Mouse (Mus musculus): ENCODE measurements around the gene Phf13.
"Not testable (repeated sequence)": the region's sequence is repeated elsewhere in the genome, so short reads cannot be mapped to it uniquely, and the experiment has no call there.

Gene Phf13

GRCm38 (mm10) chr4:151996173-151996950 is at the start of gene Phf13:
TSS of gene Phf13 (minus strand) at chr4:151996258.
- peak; percentile 98 to 99 for DNase-seq (ENCODE audit: low spot score in 2 of 2)

- DNase-seq (ENCODE audit: low spot score in 2 of 2): no peak
Observed at GRCm38 (mm10) chr4:152044609-152045008, 48.6 kb upstream of the Phf13 start.

GRCm38 (mm10) chr4:152043171-152043570 is 47.1 kb upstream of the Phf13 start:
- DNase-seq (ENCODE audit: low spot score in 2 of 2): no peak

- no peak for DNase-seq (ENCODE audit: low spot score in 2 of 2)
Observed at GRCm38 (mm10) chr4:152041924-152042641, 46.0 kb upstream of the Phf13 start.

DNA sequence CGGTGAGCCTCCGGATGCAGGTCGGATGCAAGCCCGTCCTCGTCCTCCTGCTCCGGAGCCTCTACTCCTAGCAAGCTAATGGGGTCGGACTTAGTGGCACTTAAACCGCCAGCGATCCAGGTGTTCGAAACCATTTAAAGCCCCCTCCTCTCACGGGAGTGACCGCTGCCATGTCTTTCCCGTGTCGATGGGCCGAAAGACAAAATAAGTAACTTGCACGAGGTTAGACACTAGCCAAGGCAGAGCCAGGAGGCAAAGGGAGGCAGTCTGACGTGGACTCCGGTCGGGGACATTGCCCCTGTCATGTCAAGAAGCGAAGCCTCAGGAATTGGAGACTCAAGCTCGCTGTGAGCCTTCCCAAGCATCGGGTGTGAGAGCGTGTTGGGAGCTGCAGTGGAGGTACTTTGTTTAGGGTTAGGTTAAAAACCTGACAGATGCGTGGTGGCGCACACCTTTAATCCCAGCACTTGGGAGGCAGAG is 43.8 kb upstream of the Phf13 start:
- DNase-seq (ENCODE audit: low spot score in 2 of 2): no peak

DNA sequence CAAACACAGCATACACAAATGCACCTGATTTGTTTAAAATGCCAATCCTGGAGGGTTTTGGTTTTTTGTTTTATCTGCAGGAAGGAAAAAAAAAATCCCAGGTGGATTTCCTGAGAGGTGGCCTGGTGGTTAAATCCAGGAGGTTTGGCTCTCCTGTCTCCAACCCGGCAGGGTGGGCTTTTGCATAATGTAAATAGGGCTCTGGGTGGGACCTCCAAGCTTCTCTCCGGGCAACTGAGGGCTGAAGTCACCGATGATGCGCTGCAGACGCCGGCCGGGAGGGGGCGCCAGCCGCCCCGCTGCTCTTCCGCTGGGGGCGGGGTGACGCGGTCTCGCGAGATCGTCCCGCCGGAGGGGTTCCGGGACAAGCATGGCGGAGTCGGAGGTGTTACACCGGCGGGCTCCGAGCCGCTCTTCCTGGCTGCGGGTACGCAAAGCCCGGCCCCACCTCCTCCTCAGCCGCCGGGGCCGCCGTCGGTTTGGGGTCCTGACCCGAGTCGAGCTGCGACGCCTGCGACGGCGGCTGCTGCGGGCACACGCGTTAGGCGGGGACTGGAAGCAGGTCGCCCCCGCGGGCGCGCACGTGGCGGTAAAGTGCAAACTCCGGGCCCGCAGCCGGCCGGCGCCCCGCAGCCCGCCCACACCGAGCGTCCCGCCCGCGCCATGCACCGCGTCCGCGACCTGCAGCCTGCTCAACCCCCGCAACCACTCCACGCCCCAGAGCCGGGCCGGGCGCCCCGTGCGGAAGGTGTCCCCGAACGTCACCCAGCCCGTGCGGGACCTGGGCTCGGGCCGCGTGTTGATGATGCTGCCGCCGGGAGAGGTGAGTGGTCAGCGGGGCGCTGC is 43.1 kb upstream of the Phf13 start, which contains the start of gene Nol9:
Gene Nol9, plus strand, starts transcription at position 337 of the 846 bp plus-strand sequence.
- peak; percentile 89 to 94 for DNase-seq (ENCODE audit: low spot score in 2 of 2)

- DNase-seq (ENCODE audit: low spot score in 2 of 2): no peak
Observed at GRCm38 (mm10) chr4:152038225-152038984, 42.3 kb upstream of the Phf13 start, which contains the start of gene Tas1r1. TSS of gene Tas1r1 (minus strand) at chr4:152038568.

DNA sequence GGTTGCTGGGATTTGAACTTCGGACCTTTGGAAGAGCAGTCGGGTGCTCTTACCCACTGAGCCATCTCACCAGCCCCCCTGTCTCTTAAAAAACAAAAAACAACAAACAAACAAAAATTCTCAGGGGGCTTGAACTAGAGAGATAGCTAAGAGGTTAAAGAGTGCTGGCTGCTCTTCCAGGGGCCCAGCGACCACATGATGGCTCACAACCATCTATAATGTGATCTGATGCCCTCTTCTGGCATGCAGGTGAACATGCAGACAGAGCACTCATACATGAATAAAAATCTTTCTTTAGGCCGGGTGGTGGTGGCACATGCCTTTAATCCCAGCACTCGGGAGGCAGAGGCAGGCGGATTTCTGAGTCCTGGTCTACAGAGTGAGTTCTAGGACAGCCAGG is 40.4 kb upstream of the Phf13 start:
- not testable (repeated sequence) for DNase-seq (ENCODE audit: low spot score in 2 of 2)

- DNase-seq (ENCODE audit: low spot score in 2 of 2): no peak
Observed at GRCm38 (mm10) chr4:152032922-152033321, 36.9 kb upstream of the Phf13 start.

GRCm38 (mm10) chr4:152029997-152030396 is 33.9 kb upstream of the Phf13 start:
- DNase-seq (ENCODE audit: low spot score in 2 of 2): no peak

GRCm38 (mm10) chr4:152029087-152029486 is 33.0 kb upstream of the Phf13 start:
- DNase-seq (ENCODE audit: low spot score in 2 of 2): no peak

DNA sequence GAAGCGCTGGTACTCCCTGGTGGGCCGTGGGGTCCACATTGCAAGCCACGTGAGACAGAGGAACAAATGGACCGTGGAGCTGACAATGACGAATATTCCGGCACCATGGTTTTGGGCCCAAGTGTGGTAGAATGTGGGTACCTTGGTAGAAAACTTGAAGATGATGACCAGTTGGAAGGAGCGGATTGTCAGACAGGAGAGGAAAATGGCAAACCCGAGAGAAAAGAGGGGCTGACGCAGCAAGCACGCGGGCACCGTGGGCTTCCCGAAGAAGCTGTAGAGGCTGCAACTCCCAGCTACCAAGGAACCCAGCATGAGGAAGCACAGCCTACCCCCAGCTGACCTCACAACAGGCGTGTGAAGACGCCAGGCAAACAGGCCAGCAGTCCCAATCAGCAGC is 32.4 kb upstream of the Phf13 start:
- no peak for DNase-seq (ENCODE audit: low spot score in 2 of 2)

DNA sequence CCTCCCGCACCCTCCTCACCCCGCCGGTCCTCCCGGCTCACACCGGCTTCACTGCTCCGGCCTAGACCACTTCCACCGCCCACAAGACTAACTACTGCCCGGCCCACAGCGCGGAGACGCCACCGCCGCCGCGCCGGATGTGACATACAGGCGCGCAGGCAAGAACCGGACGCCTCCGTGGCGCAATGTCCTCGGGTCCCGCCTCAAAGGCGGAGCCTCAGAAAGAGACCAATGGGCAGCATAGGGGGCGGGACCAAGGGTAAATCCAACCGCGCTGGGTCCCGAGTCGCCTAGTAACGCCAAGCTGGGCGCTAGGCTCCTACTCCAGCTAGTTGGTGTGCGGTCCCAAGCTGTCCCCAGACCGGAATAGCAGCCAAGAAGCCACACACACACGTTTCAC is 31.5 kb upstream of the Phf13 start, which contains the start of gene Zbtb48:
Gene Zbtb48, minus strand, starts transcription at position 148 of the 400 bp plus-strand sequence.
- DNase-seq (ENCODE audit: low spot score in 2 of 2): peak; percentile 92 to 94

- DNase-seq (ENCODE audit: low spot score in 2 of 2): peak in 1 of 2 experiments; percentile 62
Observed at GRCm38 (mm10) chr4:152026751-152027508, 30.9 kb upstream of the Phf13 start.

GRCm38 (mm10) chr4:152024525-152024924 is 28.5 kb upstream of the Phf13 start:
- no peak for DNase-seq (ENCODE audit: low spot score in 2 of 2)

- no peak for DNase-seq (ENCODE audit: low spot score in 2 of 2)
Observed at GRCm38 (mm10) chr4:152022506-152022905, 26.4 kb upstream of the Phf13 start.

DNA sequence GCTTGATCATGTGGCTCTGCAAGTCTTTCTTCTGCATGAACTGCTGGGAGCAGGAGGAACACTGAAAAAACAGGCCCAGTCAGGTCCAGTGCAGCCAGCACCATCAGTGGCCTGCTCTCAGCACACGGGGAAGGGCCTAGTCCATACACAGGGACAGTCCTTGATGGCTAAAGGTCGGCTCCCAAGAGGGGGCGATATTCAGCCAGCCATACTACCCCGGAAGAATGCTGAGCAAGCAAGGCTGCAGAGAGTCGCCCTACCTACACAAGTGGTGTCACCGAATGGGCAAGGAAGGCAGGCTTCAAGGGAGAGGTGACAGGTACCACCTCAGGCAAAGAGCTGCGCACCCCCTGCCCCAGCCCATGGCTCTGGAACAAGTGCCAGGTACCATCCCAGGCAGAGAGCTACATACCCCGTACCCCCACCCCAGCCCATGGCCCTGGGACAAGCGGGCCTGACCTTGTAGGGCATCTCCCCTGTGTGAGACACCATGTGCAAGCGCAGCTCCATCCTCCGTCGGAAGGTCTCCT is 25.6 kb upstream of the Phf13 start:
- DNase-seq (ENCODE audit: low spot score in 2 of 2): no peak

DNA sequence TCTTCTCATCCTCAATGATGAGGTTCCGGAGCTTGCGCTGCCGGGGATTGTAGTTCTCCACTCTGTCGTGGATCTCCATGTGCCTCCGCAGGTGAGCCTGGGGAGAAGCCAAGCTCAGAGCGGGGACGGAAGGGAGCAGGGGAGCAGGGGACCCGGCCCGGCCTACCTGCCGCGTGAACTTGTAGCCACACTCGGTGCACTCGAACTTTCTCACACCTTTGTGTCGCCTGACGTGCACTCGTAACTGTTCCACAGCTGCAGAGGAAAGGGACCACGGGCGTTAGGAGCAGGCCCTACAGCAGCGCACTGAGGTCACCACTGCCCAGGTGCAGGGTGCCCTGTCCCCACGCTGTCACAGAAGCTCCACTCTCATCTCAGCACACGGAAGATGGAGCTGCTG is 24.0 kb upstream of the Phf13 start:
- DNase-seq (ENCODE audit: low spot score in 2 of 2): no peak

GRCm38 (mm10) chr4:152019073-152019472 is 23.0 kb upstream of the Phf13 start:
- DNase-seq (ENCODE audit: low spot score in 2 of 2): no peak
